In the genomic region with DNA sequence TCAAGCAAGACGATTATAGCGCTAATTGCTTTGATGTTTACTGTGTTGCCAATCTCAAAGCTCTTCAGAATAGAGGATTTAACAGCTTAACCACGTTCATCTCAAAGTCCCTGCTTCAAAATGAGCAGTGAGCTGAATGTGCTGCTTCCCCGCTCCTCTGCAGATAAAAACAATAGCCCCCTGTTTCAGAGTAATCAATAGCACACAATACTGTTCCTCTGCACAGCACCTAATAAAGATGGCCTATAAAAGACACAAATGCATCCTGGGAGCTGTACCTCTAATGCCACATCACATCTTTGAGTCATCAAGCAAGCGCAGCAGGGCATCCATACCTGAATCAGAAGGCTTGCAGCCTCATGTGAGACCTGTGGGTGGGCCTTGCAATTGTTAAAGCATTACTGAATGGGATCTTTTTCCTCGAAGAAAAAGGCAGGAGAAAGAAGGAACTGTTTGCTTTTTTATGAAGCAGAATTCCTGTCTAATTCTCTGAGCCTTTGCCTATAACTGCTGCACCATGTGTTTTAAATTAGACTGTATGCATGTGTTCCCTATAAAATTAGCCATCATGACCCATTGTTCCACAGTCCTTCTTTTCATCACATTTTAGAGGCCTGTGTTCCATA, we compare ENCODE assay signal across 14 mouse cellular contexts.
DNase-seq lines count a peak whose midpoint lies in the region; ATAC-seq and TF ChIP-seq lines count a peak whose summit lies in the region.
"Had no signal": no experiment of that assay in that cellular context is flagged by ENCODE, and none has a peak within 500 bp of the region (broad histone marks: within the 10 kb centered on the region; RNA-seq: fewer than 3 reads in every experiment).

No protein-coding gene starts in this region.

- H3K36me3 ChIP-seq in kidney, embryonic 15.5 days: no peaks in the 10 kb centered on the region
- no peaks in the 10 kb centered on the region for H3K36me3 ChIP-seq in limb, embryonic 10.5 days
- no peaks in the 10 kb centered on the region for H3K36me3 ChIP-seq in neural tube, embryonic 13.5 days
- no peaks in the 10 kb centered on the region for H3K36me3 ChIP-seq in intestine, embryonic 15.5 days
- H3K36me3 ChIP-seq: heart, embryonic 15.5 days; lung, embryonic 15.5 days had no signal

- H3K4me2 ChIP-seq in kidney, embryonic 15.5 days: no peak overlapping the region
- H3K4me2 ChIP-seq in neural tube, embryonic 13.5 days: no peak overlapping the region
- no peak overlapping the region for H3K4me2 ChIP-seq in intestine, embryonic 15.5 days (replicated peaks)
- H3K4me2 ChIP-seq: heart, embryonic 15.5 days; lung, embryonic 15.5 days had no signal

- H3K27me3 ChIP-seq in kidney, embryonic 15.5 days: no peaks in the 10 kb centered on the region
- no peaks in the 10 kb centered on the region for H3K27me3 ChIP-seq in limb, embryonic 10.5 days (ENCODE audit: low read depth, poor library complexity, severe bottlenecking)
- no peaks in the 10 kb centered on the region for H3K27me3 ChIP-seq in neural tube, embryonic 13.5 days
- H3K27me3 ChIP-seq in intestine, embryonic 15.5 days (replicated peaks): no peaks in the 10 kb centered on the region
- H3K27me3 ChIP-seq: heart, embryonic 15.5 days; lung, embryonic 15.5 days had no signal

- no peak for ATAC-seq in kidney, embryonic 15.5 days (replicated peaks; ENCODE audit: low FRiP score)
- ATAC-seq in neural tube, embryonic 13.5 days (ENCODE audit: low read depth): peak; percentile 59
- no peak for ATAC-seq in intestine, embryonic 15.5 days

- no peak for TF ChIP-seq POLR2A in embryonic fibroblast, embryonic 13.5 days (IDR thresholded peaks at IDR 0.05; ENCODE audit: low read depth, low read length)

- peaks cover 6% of the 10 kb centered on the region for H3K4me1 ChIP-seq in kidney, embryonic 15.5 days
- H3K4me1 ChIP-seq in embryonic fibroblast, embryonic 13.5 days (ENCODE audit: control insufficient read depth, insufficient read depth, low read length): peaks cover 6% of the 10 kb centered on the region
- H3K4me1 ChIP-seq in limb, embryonic 10.5 days: peaks cover 36% of the 10 kb centered on the region
- H3K4me1 ChIP-seq in neural tube, embryonic 13.5 days (replicated peaks): peaks cover 17% of the 10 kb centered on the region
- H3K4me1 ChIP-seq in intestine, embryonic 15.5 days (replicated peaks): 0 out of 2 replicates have a peak, but pooled peaks cover 2% of the 10 kb centered on the region

- no peak overlapping the region for H3K4me3 ChIP-seq in kidney, embryonic 15.5 days (replicated peaks)
- no peak overlapping the region for H3K4me3 ChIP-seq in embryonic fibroblast, embryonic 13.5 days (ENCODE audit: insufficient read depth, low read length)
- no peak overlapping the region for H3K4me3 ChIP-seq in limb, embryonic 10.5 days
- H3K4me3 ChIP-seq in neural tube, embryonic 13.5 days: no peak overlapping the region
- no peak overlapping the region for H3K4me3 ChIP-seq in intestine, embryonic 15.5 days (replicated peaks)
- H3K4me3 ChIP-seq: heart, embryonic 15.5 days; lung, embryonic 15.5 days; myocyte had no signal

- DNase-seq in kidney, adult 18-20 months: no peak
- peak; percentile 68 for DNase-seq in limb, embryonic 10.5 days (ENCODE audit: low spot score)
- DNase-seq in gastrocnemius, postnatal 10 days: no peak
- no peak for DNase-seq in adrenal gland, adult (ENCODE audit: inconsistent age in 2 of 2, low spot score in 1 of 2)
- DNase-seq: B cell, adult 2 months; cerebellum, postnatal 25 days; kidney, adult 9 months had no signal

- TF ChIP-seq CTCF in embryonic fibroblast, embryonic 13.5 days (IDR thresholded peaks at IDR 0.05; ENCODE audit: borderline replicate concordance, insufficient read depth, low read length): no peak

- WGBS in kidney, embryonic 15.5 days: 69% methylated on average over 6 of the region's 6 CpGs
- WGBS in limb, embryonic 10.5 days: 34% methylated on average over 6 of the region's 6 CpGs
- 46% methylated on average over 6 of the region's 6 CpGs for WGBS in neural tube, embryonic 13.5 days
- WGBS in intestine, embryonic 15.5 days: 67% methylated on average over 6 of the region's 6 CpGs

- H3K9me3 ChIP-seq in kidney, embryonic 15.5 days (replicated peaks): no peaks in the 10 kb centered on the region
- H3K9me3 ChIP-seq in limb, embryonic 10.5 days (replicated peaks): no peaks in the 10 kb centered on the region
- no peaks in the 10 kb centered on the region for H3K9me3 ChIP-seq in neural tube, embryonic 13.5 days
- no peaks in the 10 kb centered on the region for H3K9me3 ChIP-seq in intestine, embryonic 15.5 days
- H3K9me3 ChIP-seq: heart, embryonic 15.5 days; lung, embryonic 15.5 days had no signal

- H3K9ac ChIP-seq in kidney, embryonic 15.5 days: no peak overlapping the region
- H3K9ac ChIP-seq in neural tube, embryonic 13.5 days: no peak overlapping the region
- no peak overlapping the region for H3K9ac ChIP-seq in intestine, embryonic 15.5 days
- H3K9ac ChIP-seq: heart, embryonic 15.5 days; lung, embryonic 15.5 days had no signal

- H3K27ac ChIP-seq in kidney, embryonic 15.5 days: peak overlapping the region; percentile 42; the same call in 1 of the 2 replicates
- peak overlapping the region; percentile 83 for H3K27ac ChIP-seq in embryonic fibroblast, embryonic 13.5 days (ENCODE audit: insufficient read depth, low read length)
- H3K27ac ChIP-seq in limb, embryonic 10.5 days: peak overlapping the region; percentile 78
- H3K27ac ChIP-seq in neural tube, embryonic 13.5 days (replicated peaks): no peak overlapping the region; the same call in 1 of the 2 replicates
- no peak overlapping the region for H3K27ac ChIP-seq in intestine, embryonic 15.5 days
- H3K27ac ChIP-seq: heart, embryonic 15.5 days; lung, embryonic 15.5 days had no signal

Comparison
In these comparisons a context has a peak if more than half of its experiments do, and no peak if none do; other contexts are left out.
1. H3K27ac ChIP-seq: peak in kidney, embryonic 15.5 days (single experiment), embryonic fibroblast, embryonic 13.5 days (single experiment) and limb, embryonic 10.5 days (single experiment); none in neural tube, embryonic 13.5 days (single experiment) and intestine, embryonic 15.5 days (single experiment).